16 mouse cellular contexts compared by ENCODE assay signal in genomic region chr6:8683379-8683778, GRCm38 (mm10).
DNase-seq lines count a peak whose midpoint lies in the region; ATAC-seq lines count a peak whose summit lies in the region.
"Had no signal": no experiment of that assay in that cellular context is flagged by ENCODE, and none has a peak within 500 bp of the region (broad histone marks: within the 10 kb centered on the region; RNA-seq: fewer than 3 reads in every experiment).

No protein-coding gene starts in this region.

- 60% methylated on average over 10 of the region's 10 CpGs for WGBS in heart, embryonic 15.5 days
- 80% methylated on average over 10 of the region's 10 CpGs for WGBS in limb, embryonic 12.5 days

- H3K9ac ChIP-seq in heart, embryonic 15.5 days, result no peak overlapping the region
- H3K9ac ChIP-seq in limb, embryonic 12.5 days (replicated peaks), result no peak overlapping the region
- H3K9ac ChIP-seq: hindbrain, embryonic 12.5 days; lung, embryonic 15.5 days; neural tube, embryonic 13.5 days had no signal

- no peak overlapping the region for H3K4me3 ChIP-seq in heart, embryonic 15.5 days
- H3K4me3 ChIP-seq in limb, embryonic 12.5 days (replicated peaks), result no peak overlapping the region
- H3K4me3 ChIP-seq: erythroblast, embryonic 14.5 days; hindbrain, embryonic 12.5 days; lung, embryonic 15.5 days; neural tube, embryonic 13.5 days had no signal

- 0 out of 2 replicates have a peak, but pooled peaks cover 2% of the 10 kb centered on the region for H3K4me1 ChIP-seq in heart, embryonic 15.5 days (replicated peaks)
- H3K4me1 ChIP-seq in limb, embryonic 12.5 days (replicated peaks), result no peaks in the 10 kb centered on the region
- H3K4me1 ChIP-seq: hindbrain, embryonic 12.5 days; neural tube, embryonic 13.5 days had no signal

- no peak overlapping the region for H3K4me2 ChIP-seq in heart, embryonic 15.5 days
- H3K4me2 ChIP-seq in limb, embryonic 12.5 days, result no peak overlapping the region
- H3K4me2 ChIP-seq: hindbrain, embryonic 12.5 days; lung, embryonic 15.5 days; neural tube, embryonic 13.5 days had no signal

- H3K27me3 ChIP-seq in heart, embryonic 15.5 days, result no peaks in the 10 kb centered on the region
- no peaks in the 10 kb centered on the region for H3K27me3 ChIP-seq in limb, embryonic 12.5 days
- H3K27me3 ChIP-seq: hindbrain, embryonic 12.5 days; lung, embryonic 15.5 days; neural tube, embryonic 13.5 days had no signal

- intact Hi-C loops in heart, postnatal 25 days (cut with DNase I), result no loop called here

- H3K36me3 ChIP-seq in heart, embryonic 15.5 days, result no peaks in the 10 kb centered on the region
- H3K36me3 ChIP-seq in limb, embryonic 12.5 days, result no peaks in the 10 kb centered on the region
- H3K36me3 ChIP-seq: hindbrain, embryonic 12.5 days; lung, embryonic 15.5 days; neural tube, embryonic 13.5 days had no signal

- peak; percentile 39 to 42 for DNase-seq in heart, adult 18-20 months
- DNase-seq in heart, postnatal 25 days (ENCODE audit: low spot score), result no peak
- DNase-seq in brain, adult 2 months (ENCODE audit: low read depth, low spot score), result peak; percentile 82
- no peak for DNase-seq in spleen, postnatal 10 days (ENCODE audit: low spot score in 2 of 2)
- DNase-seq in B cell, adult 2 months, result no peak
- no peak for DNase-seq in embryo, embryonic 10.5 days (ENCODE audit: low spot score)
- DNase-seq: cerebellum, postnatal 10 days; gastrocnemius, postnatal 14 days; midbrain, embryonic 14.5 days had no signal

- H3K27ac ChIP-seq in heart, embryonic 15.5 days, result peak overlapping the region; percentile 39
- peak overlapping the region; percentile 29; the same call in 1 of the 2 replicates for H3K27ac ChIP-seq in limb, embryonic 12.5 days
- H3K27ac ChIP-seq: hindbrain, embryonic 12.5 days; lung, embryonic 15.5 days; neural tube, embryonic 13.5 days; stomach, postnatal 0 days had no signal

- H3K9me3 ChIP-seq in heart, embryonic 15.5 days (replicated peaks), result no peaks in the 10 kb centered on the region
- no peaks in the 10 kb centered on the region for H3K9me3 ChIP-seq in limb, embryonic 12.5 days
- H3K9me3 ChIP-seq: hindbrain, embryonic 12.5 days; lung, embryonic 15.5 days; neural tube, embryonic 13.5 days had no signal

- ATAC-seq in heart, embryonic 15.5 days (replicated peaks; ENCODE audit: insufficient number of reproducible peaks, insufficient read depth, low FRiP score, low read depth), result no peak
- no peak for ATAC-seq in limb, embryonic 12.5 days (ENCODE audit: insufficient number of reproducible peaks, insufficient read depth, low FRiP score, low TSS enrichment, low read depth)

Comparison
In these comparisons a context has a peak if more than half of its experiments do, and no peak if none do; other contexts are left out.
1. DNase-seq: peak in heart, adult 18-20 months (2 of 2) and brain, adult 2 months (single experiment); none in heart, postnatal 25 days (single experiment), spleen, postnatal 10 days (0 of 2), B cell, adult 2 months (0 of 2) and embryo, embryonic 10.5 days (single experiment).